Mouse (Mus musculus): Measurements from ENCODE around the gene Pdgfra. TPM values are rescaled to one million over a fixed set of nuclear protein-coding genes. Genes with fewer than 3 reads are reported as not detected.

Pdgfra gene
- 22.8 and 65.3 TPM in 2 replicates for polyA plus RNA-seq (2012; rRNA removed)

DNA sequence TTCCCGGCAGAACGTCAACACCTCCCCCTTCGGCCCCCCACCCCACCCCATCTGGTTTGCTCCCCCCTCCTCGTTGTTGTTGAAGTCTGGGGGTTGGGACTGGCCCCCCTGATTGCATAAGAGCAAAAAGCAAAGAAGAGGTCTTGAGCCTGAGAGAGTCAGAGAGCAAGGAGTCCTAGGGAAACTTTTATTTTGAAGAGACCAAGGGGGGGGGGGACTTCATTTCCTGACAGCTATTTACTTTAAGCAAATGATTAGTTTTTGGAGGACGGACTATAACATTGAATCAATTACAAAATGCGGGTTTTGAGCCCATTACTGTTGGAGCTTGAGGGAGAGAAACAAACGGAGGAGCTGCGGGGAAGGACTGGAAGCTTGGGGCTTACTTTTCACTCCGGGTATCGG, at the start of gene Pdgfra:
Pdgfra (plus strand) TSS at position 272 of the 405 bp plus-strand sequence.

Other genes with a start within 250 kb of the Pdgfra start
- 19.5 and 34.6 TPM in 2 replicates for gene Chic2, start 107.5 kb upstream of the Pdgfra start, polyA plus RNA-seq (2012; rRNA removed)
- 3.5 and 5.5 TPM in 2 replicates for gene Gsx2, start 76.7 kb upstream of the Pdgfra start, polyA plus RNA-seq (2012; rRNA removed)

All from central nervous system, embryonic 11.5 days (tissue).